Mouse (Mus musculus) midbrain, embryonic 13.5 days (tissue): ENCODE results near the gene Fhod1. TPM values are rescaled to one million over a fixed set of nuclear protein-coding genes. Genes with fewer than 3 reads are reported as not detected.
"Not testable (repeated sequence)": the region's sequence is repeated elsewhere in the genome, so short reads cannot be mapped to it uniquely, and the experiment has no call there.

Source experiments
- ATAC-seq: fragments of 200-750 bp; cut with Nextera tagmentation; 2 replicates; pipeline ENCODE4 v1.8.0; 2017; ENCODE audit warnings: mild to moderate bottlenecking, moderate TSS enrichment, moderate library complexity
- H3K27ac ChIP-seq: fragments of 300-500 bp; sonication (generic); 2 replicates; pipeline ENCODE4 v1.5.1; 2015; ENCODE audit warnings: inconsistent platforms, mild to moderate bottlenecking, moderate library complexity
- H3K27me3 ChIP-seq: fragments of 300-500 bp; sonication (generic); 2 replicates; pipeline ENCODE4 v1.6.1; 2015; ENCODE audit warnings: mild to moderate bottlenecking, inconsistent platforms
- H3K36me3 ChIP-seq: fragments of 300-500 bp; sonication (generic); 2 replicates; pipeline ENCODE4 v1.6.1; 2015; ENCODE audit warnings: mild to moderate bottlenecking, inconsistent platforms
- H3K4me1 ChIP-seq: fragments of 300-500 bp; sonication (generic); replicated peaks from 2 replicates; pipeline ENCODE4 v1.6.1; 2015; ENCODE audit warnings: inconsistent platforms
- H3K4me2 ChIP-seq: fragments of 300-500 bp; sonication (generic); replicated peaks from 2 replicates; pipeline ENCODE4 v1.6.1; 2015; ENCODE audit warnings: moderate library complexity, mild to moderate bottlenecking, inconsistent platforms
- H3K4me3 ChIP-seq: fragments of 300-500 bp; sonication (generic); replicated peaks from 2 replicates; pipeline ENCODE4 v1.5.1; 2015; ENCODE audit warnings: mild to moderate bottlenecking, inconsistent platforms
- H3K9ac ChIP-seq: fragments of 300-500 bp; sonication (generic); replicated peaks from 2 replicates; pipeline ENCODE4 v1.6.1; 2015; ENCODE audit warnings: mild to moderate bottlenecking, inconsistent platforms
- H3K9me3 ChIP-seq: fragments of 300-500 bp; sonication (generic); 2 replicates; pipeline ENCODE4 v1.6.1; 2016; ENCODE audit warnings: mild to moderate bottlenecking, inconsistent platforms
- WGBS: fragments of 180-500 bp; shearing (Covaris S2); methylation state at CpG from one replicate; pipeline ENCODE4 v1.1.7; 2015; 5-methylcytosine and 5-hydroxymethylcytosine counted together
- polyA plus RNA-seq: library from polyadenylated mRNA; unstranded; fragments of >200 nt; fragmentation: Nextera tagmentation; extraction: Ambion mirVana; gene quantifications from 2 replicates; pipeline ENCODE4 v1.2.1, GENCODE M21; 2015

The Fhod1 gene
- polyA plus RNA-seq, 1 experiment from 2014 or later, result 0.57 TPM

DNA sequence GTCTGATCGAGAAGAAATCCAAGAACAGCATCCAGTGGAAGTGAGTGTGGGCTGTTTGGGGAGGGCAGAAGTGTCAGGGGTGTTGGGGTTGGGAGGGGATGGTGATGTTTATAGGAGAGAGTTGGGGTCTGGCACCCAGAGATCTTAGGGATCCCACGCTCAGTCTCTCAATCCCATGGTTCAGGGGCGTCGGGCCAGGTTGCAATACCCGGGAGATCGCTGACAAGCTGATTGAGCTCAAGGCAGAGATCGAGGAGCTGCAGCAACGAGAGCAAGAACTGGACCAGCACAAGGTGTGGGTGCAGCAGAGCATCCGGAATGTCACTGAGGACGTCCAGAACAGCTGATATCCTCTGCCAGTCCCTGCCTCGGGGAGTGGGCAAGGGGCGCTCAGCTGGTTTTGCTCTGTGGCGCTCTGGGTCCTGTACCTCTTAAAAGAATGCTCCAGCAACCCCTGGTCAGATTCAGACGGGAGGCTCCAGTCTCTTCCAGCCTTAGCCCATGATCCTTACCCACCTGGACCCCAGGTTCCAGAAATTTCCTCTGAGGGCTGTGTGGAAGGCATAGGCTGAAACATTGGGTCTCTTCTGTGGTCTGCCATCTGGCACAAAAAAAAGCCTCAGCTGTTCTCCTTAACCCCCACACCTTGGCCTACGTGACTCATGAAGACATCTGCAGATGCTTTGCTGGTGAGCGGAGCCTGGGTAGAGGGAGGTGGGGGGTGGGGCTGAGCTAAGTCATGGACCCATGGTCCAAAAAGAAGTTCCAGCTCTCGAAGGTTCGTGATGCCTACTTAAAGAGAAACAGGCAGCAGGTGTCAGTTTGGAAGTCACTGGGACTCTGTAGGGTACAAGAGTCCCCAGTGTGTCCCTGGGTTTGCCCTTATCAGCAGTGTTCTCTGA, 49.2 kb downstream of the Fhod1 start:
- Histone ChIP-seq H3K36me3 (peaks cover 45% of the 10 kb centered on the region), H3K9me3 (no peaks in the 10 kb centered on the region), H3K4me1 (peaks cover 23% of the 10 kb centered on the region), H3K27ac (no peak overlapping the region), H3K27me3 (peaks cover 4% of the 10 kb centered on the region; the same call in 1 of the 2 replicates), H3K9ac (peak overlapping the region; percentile 90), H3K4me3 (peak overlapping the region; percentile 88), H3K4me2 (peak overlapping the region; percentile 99)
- WGBS, result 63% methylated on average over 18 of the region's 18 CpGs
- ATAC-seq, result no peak

DNA sequence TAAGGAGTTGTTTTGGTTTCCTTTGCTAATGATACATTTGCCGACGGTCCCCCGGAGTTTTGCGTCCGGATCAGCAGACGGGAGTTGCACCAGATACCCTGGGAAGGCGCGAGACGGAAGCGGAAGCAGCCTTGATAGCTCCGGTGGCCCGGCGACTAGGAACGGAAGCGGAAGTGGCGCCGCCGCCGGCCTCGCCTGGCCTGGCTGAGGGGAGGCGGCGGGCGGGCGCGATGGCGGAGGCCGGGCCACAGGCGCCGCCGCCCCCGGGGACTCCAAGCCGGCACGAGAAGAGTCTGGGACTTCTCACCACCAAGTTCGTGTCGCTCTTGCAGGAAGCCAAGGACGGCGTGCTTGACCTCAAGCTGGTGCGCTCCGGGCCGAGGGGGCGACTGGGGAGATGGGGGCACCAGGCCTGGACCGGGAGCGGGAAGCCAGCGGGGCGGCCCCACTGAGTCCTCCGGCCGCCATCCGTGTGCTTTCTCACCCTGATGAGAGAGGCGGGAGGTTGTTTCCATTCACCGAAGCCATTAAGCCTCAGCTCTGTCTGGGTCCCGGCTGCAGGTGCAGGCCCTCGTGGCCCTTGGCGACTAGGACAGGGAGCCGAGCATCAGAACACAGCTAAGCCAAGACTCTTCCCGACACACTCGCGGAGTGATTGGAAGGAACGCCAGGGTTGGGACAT, 50.1 kb downstream of the Fhod1 start, which contains the start of gene E2f4:
Gene E2f4 (plus strand): TSS at position 153 of the 682 bp plus-strand sequence.
- WGBS, result under 1% methylated on average over 58 of the region's 58 CpGs
- peaks cover 23% of the 10 kb centered on the region for H3K4me1 ChIP-seq
- peaks cover 11% of the 10 kb centered on the region; the same call in 1 of the 2 replicates for H3K27me3 ChIP-seq
- ATAC-seq, result peak; percentile 92
- H3K27ac ChIP-seq, result peak within 1 kb of the TSS; percentile 15; the same call in 1 of the 2 replicates
- H3K9ac ChIP-seq, result peak within 1 kb of the TSS; percentile 90
- peak within 1 kb of the TSS; percentile 99 for H3K4me2 ChIP-seq
- H3K36me3 ChIP-seq, result peaks cover 36% of the 10 kb centered on the region
- H3K4me3 ChIP-seq, result peak within 1 kb of the TSS; percentile 88
- no peaks in the 10 kb centered on the region for H3K9me3 ChIP-seq

- peaks cover 21% of the 10 kb centered on the region for H3K36me3 ChIP-seq
- no peaks in the 10 kb centered on the region for H3K9me3 ChIP-seq
- H3K27me3 ChIP-seq, result peaks cover 11% of the 10 kb centered on the region; the same call in 1 of the 2 replicates
- peak within 1 kb of the TSS; percentile 90 for H3K9ac ChIP-seq
- no peak within 1 kb of the TSS for H3K27ac ChIP-seq
- 72% methylated on average over 11 of the region's 11 CpGs for WGBS
- peaks cover 23% of the 10 kb centered on the region for H3K4me1 ChIP-seq
- ATAC-seq, result no peak
- peak within 1 kb of the TSS; percentile 99 for H3K4me2 ChIP-seq
- peak within 1 kb of the TSS; percentile 88 for H3K4me3 ChIP-seq
These were observed 51.7 kb downstream of the Fhod1 start, which contains the start of gene Exoc3l for GRCm38 (mm10) chr8:105295895-105296573. Gene Exoc3l (minus strand): TSS chr8:105296101.

DNA sequence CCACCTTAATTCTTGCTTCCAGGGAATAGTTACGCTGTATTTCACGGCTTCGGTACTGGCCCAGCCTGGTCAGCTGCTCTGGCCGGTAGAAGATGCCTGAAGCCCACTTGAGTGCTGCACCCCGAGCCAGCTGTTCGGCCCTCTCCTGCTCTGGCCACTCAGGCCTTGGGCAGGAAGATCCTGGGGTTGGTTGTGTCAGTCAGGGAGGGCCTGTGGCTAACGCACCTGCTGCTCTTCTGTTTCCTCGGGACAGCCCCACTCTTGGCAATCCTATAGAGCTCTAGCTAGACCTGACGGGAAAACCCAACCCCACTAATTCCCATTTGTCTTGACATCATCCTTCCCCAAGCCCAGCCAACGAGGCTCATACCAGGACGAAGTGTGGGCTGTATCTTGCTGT, 52.5 kb downstream of the Fhod1 start:
- Histone ChIP-seq H3K27ac (no peak overlapping the region), H3K4me1 (peaks cover 31% of the 10 kb centered on the region), H3K27me3 (peaks cover 17% of the 10 kb centered on the region), H3K4me2 (0 out of 2 replicates have a peak overlapping the region, but pooled peaks have one; percentile 5), H3K36me3 (peaks cover 13% of the 10 kb centered on the region), H3K4me3 (peak overlapping the region; percentile 6; the same call in 1 of the 2 replicates), H3K9me3 (no peaks in the 10 kb centered on the region), H3K9ac (no peak overlapping the region; the same call in 1 of the 2 replicates)
- no peak for ATAC-seq
- 71% methylated on average over 11 of the region's 11 CpGs for WGBS

DNA sequence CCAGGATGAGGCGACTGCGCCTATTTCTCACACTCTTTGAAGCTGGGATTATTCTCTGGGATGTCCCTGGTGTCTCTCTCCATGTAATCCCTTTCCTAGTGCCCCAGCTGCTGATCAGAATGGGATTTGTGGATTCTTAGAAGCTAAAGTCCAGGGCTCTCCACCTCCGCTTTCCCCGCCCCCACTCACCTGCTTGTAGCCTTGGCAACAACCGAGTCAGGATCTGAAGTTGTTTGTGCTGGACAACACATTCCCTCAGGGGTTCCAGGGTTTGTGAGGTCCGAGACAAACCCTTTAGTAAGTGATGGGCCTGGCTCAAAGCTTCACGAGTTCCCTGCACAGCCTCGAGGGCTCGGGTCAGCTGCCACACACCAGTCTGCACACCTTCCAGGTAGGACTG, 53.0 kb downstream of the Fhod1 start:
- Histone ChIP-seq H3K9me3 (no peaks in the 10 kb centered on the region), H3K36me3 (peaks cover 8% of the 10 kb centered on the region), H3K9ac (0 out of 2 replicates have a peak overlapping the region, but pooled peaks have one; percentile 19), H3K4me1 (peaks cover 36% of the 10 kb centered on the region), H3K27ac (no peak overlapping the region), H3K27me3 (peaks cover 20% of the 10 kb centered on the region), H3K4me3 (no peak overlapping the region), H3K4me2 (0 out of 2 replicates have a peak overlapping the region, but pooled peaks have one; percentile 5)
- WGBS, result 57% methylated on average over 9 of the region's 9 CpGs
- ATAC-seq, result no peak

DNA sequence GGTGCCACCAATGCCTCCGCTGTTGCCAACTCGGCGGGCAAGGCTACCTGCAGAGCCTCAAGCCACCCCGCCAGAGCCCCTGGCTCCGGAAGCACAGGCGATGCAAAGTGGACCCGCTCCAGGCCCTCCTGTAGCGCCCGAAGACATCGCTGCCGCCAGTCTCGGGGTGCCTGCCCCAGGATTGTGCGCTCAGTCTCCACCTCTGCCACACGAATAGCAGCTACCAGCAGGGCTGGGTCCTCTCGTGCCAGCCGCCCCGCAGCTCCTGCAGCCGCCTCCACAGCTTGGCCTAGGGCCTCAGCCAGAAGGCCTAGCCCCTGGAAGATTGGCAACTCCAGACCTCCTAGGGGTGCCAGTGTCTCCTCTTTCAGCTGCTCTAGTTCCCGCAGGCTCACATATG, 54.3 kb downstream of the Fhod1 start:
- H3K4me3 ChIP-seq, result no peak overlapping the region
- no peaks in the 10 kb centered on the region; the same call in 1 of the 2 replicates for H3K36me3 ChIP-seq
- WGBS, result 74% methylated on average over 19 of the region's 19 CpGs
- no peak overlapping the region for H3K4me2 ChIP-seq
- H3K4me1 ChIP-seq, result peaks cover 31% of the 10 kb centered on the region
- no peaks in the 10 kb centered on the region for H3K9me3 ChIP-seq
- peaks cover 20% of the 10 kb centered on the region for H3K27me3 ChIP-seq
- H3K9ac ChIP-seq, result peak overlapping the region; percentile 32; the same call in 1 of the 2 replicates
- H3K27ac ChIP-seq, result no peak overlapping the region
- ATAC-seq, result no peak

DNA sequence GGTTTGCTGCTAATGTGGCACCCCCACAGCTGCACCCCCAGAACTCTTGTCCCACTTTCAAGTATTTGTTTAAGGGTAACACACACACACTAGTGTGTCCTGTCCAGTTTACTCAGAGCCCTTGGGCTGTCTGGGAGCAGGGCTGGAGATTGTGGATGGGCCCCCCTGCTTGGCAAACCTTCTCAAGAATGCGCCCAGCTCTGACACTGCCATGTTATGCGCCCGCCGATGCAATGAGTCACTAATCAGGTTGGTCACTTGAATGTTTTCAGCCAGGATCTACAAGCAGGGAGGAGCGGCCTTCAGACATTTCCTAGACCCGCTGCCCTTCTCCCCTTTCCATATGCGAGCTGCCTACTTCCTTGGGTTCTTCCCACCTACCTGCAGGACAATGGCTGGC, 55.3 kb downstream of the Fhod1 start:
- H3K4me2 ChIP-seq, result no peak overlapping the region
- H3K4me3 ChIP-seq, result no peak overlapping the region
- WGBS, result 93% methylated on average over 7 of the region's 7 CpGs
- no peaks in the 10 kb centered on the region for H3K36me3 ChIP-seq
- no peak overlapping the region for H3K9ac ChIP-seq
- H3K27me3 ChIP-seq, result peaks cover 20% of the 10 kb centered on the region
- no peak for ATAC-seq
- H3K27ac ChIP-seq, result no peak overlapping the region
- peaks cover 35% of the 10 kb centered on the region for H3K4me1 ChIP-seq
- no peaks in the 10 kb centered on the region for H3K9me3 ChIP-seq

DNA sequence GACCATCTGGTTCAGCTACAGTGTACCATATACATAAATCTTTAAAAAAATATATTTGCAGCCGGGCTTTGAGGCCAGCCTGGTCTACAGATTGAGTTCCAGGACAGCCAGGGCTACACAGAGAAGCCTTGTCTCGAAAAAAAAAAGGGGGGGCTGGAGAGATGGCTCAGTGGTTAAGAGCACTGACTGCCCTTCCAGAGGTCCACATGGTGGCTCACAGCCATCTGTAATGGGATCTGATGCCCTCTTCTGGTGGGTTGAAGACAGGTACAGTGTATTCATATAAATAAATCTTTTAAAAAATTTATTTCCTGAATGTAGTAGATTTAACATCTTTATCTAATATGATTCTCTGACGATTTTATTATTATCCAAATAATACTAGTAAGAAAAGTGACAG, 56.0 kb downstream of the Fhod1 start:
- not testable (repeated sequence) for H3K36me3 ChIP-seq, ATAC-seq, H3K9me3 ChIP-seq, H3K4me2 ChIP-seq, H3K27ac ChIP-seq, H3K4me3 ChIP-seq, H3K9ac ChIP-seq
- Histone ChIP-seq H3K4me1 (peaks cover 38% of the 10 kb centered on the region), H3K27me3 (peaks cover 20% of the 10 kb centered on the region)
- WGBS, result 75% methylated on average over 3 of the region's 3 CpGs

DNA sequence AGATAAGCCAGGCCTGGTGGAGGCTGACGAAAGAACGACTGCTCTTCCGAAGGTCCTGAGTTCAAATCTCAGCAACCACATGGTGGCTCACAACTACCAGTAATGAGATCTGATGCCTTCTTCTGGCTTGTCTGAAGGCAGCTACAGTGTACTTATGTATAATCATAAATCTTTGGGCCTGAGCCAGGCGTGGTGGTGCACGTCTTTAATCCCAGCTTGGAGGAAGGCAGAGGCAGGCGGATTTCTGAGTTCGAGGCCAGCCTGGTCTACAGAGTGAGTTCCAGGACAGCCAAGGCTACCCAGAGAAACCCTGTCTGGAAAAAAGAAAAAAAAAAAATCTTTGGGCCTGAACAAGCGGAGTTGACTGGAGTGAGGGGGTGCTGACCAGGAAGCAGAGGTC, 56.4 kb downstream of the Fhod1 start:
- not testable (repeated sequence) for H3K9ac ChIP-seq, H3K4me2 ChIP-seq, H3K4me3 ChIP-seq, H3K9me3 ChIP-seq, H3K27ac ChIP-seq, ATAC-seq, H3K36me3 ChIP-seq
- Histone ChIP-seq H3K27me3 (peaks cover 20% of the 10 kb centered on the region), H3K4me1 (peaks cover 40% of the 10 kb centered on the region)
- 86% methylated on average over 8 of the region's 8 CpGs for WGBS

DNA sequence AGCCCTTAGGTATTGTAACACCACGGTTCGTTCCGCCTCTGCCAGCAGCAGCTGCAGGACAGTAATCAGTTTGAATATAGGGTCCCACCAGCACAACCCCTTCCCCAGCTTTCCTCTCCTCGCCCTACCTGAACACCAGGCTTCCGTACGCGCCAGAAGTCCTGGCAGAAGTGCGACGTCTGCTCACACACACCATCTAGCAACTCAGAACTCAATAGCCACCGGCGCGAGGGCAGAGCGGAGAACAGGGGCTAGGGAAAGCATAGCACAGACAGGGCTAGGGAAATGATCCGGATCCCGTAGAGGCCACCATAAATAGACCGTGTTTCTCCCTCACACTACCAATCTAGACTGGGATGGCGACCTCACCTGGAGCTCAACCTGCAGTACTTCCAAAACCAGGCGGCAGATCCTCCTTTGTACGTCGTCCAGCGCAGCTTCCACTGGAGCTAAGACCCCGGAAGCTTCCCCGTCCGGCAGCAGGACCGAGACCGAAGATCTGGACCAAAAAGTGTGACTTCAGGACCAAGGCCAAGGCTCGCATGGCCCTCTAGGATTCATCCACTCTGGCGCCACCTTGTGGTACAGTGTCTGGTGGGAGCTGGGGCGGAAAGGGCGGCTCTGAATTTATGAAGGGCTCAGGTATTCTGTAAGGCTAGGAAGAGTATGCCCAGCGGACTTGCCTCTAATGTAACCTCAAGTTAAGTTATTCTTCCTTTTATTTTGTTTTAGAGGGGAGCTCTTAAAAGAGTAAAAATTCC, 57.0 kb downstream of the Fhod1 start:
- WGBS, result 6% methylated on average over 31 of the region's 31 CpGs
- peak overlapping the region; percentile 56 for H3K4me3 ChIP-seq
- H3K27ac ChIP-seq, result no peak overlapping the region
- ATAC-seq, result no peak
- H3K27me3 ChIP-seq, result peaks cover 20% of the 10 kb centered on the region
- H3K9me3 ChIP-seq, result no peaks in the 10 kb centered on the region
- peak overlapping the region; percentile 81 for H3K4me2 ChIP-seq
- H3K36me3 ChIP-seq, result peaks cover 7% of the 10 kb centered on the region; the same call in 1 of the 2 replicates
- H3K9ac ChIP-seq, result peak overlapping the region; percentile 70; the same call in 1 of the 2 replicates
- H3K4me1 ChIP-seq, result peaks cover 46% of the 10 kb centered on the region
